Mouse (Mus musculus): ENCODE measurements around the gene Atp6v1b1.

DNA sequence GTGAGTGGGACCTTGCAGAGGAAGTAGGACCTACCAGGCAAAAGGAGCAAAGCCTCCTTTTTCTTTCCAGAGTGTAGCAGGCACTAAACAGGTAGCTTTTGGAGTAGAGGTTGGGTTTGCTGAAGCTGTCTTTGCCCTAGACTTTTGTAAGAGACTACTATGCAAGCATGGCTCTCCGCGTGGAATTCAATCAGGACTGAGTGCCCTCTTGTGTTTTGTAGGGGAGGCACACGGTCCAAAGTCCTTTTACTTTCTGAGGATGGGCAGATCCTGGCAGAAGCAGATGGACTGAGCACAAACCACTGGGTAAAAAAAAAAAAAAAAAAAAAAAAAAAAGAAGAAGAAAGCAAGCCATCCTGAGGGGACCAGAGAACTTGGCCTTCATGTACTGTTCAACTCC lies 53.9 kb downstream of the Atp6v1b1 start:
- TF ChIP-seq CTCF (IDR thresholded peaks at IDR 0.05; ENCODE audit: low read depth) (no peak), EP300 (IDR thresholded peaks at IDR 0.05; ENCODE audit: low read depth) (no peak)
